Mouse (Mus musculus): Measurements from ENCODE around the gene Htr1f.
"Not testable (repeated sequence)": the region's sequence is repeated elsewhere in the genome, so short reads cannot be mapped to it uniquely, and the experiment has no call there.

Gene Htr1f

DNA sequence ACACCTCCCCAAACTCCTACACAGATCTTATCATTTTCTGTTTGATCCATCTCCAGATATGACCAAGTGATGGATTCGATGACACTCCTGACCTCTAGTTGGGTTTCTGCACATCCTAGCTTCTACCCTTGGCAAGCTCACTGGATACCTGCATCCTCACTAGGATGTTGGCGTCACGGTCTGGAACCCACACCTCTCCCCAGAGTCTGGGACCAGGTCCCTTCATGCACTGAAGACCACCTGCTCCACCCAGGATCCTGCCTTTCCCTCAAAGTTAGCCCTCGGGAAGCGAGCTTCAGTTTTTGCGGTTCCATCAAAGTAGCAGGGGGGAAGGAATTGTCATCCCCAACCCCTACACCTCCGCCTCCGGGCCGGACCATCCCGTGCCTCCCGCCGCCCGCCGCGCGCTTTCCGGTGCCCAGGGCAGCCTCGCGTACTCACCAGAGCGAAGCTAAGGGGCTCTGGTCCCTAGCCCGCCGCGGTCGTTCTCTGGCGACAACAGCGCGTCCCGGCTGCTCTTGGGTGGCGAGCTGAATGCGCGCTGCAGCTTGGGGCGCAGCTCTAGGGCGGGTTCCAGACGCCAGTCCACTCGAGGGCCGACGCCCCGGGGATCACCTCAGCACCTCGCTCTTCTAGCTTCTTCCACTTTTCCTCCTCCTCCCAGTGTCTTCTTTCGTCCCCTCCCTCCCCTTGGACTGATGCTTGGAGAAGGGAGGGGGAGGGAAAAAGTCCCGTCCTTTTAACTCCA, at the start of gene Htr1f:
TSS of gene Htr1f (minus strand) at position 671 of the 748 bp plus-strand sequence.
- no peak for DNase-seq (ENCODE audit: low spot score in 2 of 2)

GRCm38 (mm10) chr16:65139771-65140170, 34.1 kb upstream of the Htr1f start:
- DNase-seq (ENCODE audit: low spot score in 2 of 2) = no peak

DNA sequence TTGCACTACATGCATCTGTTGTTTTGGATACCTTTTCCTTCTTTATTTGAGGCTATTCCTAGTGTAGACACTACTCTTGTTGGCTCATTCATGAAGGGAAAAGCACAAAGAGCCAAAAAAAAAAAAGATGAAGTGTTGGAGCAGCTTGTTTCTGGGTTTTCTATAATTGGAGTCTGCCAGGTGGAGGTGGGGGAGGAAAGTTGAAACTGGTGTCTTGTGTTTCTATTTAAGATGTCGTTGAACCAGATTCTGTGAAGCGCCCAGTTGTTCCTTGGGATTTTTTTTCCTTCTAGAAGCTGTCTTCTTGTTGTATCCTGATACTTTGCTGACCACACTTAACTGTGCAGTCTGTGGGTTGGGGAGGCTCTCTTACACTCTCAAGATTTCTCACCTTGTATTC, 23.7 kb upstream of the Htr1f start:
- DNase-seq (ENCODE audit: low spot score in 2 of 2) = peak; percentile 30 to 49

DNA sequence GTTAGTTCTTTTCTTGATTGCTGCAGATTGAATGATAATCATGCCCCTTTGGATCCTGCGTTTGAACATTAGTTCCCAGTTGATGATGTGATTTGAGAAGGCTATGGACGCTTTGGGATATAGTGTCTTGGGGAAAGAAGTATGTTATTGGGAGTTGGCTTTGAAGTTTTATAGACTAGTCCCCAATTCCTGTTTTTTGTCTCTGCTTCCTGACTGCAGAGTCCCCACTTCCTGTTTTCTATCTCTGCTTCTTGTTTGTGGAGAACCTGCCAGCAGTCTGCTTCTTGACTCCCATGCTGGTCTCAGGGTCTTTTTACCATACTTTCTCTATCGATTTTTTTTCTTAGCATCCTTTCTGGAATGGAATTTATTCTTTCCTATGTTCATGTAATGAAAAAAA, 22.2 kb upstream of the Htr1f start:
- DNase-seq (ENCODE audit: low spot score in 2 of 2) = no peak

- DNase-seq (ENCODE audit: low spot score in 2 of 2) = no peak
These were observed 6.6 kb upstream of the Htr1f start for GRCm38 (mm10) chr16:65112221-65112620.

GRCm38 (mm10) chr16:65093552-65093951, 12.1 kb downstream of the Htr1f start:
- no peak for DNase-seq (ENCODE audit: low spot score in 2 of 2)

DNA sequence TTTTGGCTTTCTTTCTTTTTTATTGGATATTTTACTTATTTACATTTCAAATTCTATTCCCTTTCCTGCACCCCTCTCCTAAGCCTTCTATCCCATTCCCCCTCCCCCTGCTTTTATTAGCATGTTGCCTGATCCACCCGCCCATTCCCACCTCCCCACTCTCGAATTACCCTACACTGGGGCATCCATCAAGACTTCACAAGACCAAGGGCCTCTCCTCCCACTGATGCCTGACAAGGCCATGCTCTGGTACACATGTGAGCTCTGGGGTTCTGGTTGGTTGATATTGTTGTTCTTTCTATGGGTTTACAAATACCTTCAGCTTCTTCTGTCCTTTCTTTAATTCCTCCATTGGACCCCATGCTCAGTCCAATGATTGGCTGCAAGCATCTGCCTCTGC, 22.2 kb downstream of the Htr1f start:
- DNase-seq (ENCODE audit: low spot score in 2 of 2) = no peak

DNA sequence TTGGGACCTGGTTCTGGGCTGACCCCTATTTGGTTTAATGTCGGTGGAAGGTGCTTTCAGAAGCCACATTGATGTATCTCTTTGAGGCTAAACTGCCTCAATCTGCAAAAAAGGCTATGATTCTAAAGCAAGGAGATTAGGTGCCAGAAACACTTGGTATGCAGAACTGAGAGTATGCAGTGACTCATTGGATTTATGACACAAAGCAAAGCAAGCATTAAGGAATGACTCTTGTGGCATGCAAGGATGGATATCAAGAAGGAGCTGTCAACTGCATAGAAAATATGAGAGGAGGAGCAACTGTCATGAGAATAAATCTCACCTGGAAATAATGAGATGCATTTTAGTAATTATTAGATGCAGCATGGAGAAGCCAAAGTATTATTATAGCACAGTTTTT, 35.8 kb downstream of the Htr1f start:
- DNase-seq (ENCODE audit: low spot score in 2 of 2) = no peak

DNA sequence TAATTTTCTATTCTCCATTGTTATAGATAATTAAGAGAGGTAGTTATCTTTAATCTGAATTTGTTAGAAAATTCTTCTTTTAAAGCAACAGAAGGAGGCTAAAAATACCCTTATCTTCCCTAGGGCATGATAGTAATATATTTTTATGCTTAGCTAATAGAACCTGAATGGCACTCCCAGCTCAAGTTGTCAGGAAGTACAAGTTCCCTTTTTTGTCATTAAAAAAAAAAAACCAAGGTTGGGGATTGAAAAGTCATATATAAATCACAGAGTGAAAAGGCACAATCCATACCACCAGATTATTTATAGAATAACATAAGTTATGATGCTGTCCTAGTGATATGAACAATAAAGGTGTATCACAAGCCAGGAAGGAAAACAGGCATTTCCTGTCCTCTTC, 39.4 kb downstream of the Htr1f start:
- DNase-seq (ENCODE audit: low spot score in 2 of 2) = no peak

- DNase-seq (ENCODE audit: low spot score in 2 of 2) = not testable (repeated sequence)
These were observed 67.8 kb downstream of the Htr1f start for GRCm38 (mm10) chr16:65037660-65038425.

DNA sequence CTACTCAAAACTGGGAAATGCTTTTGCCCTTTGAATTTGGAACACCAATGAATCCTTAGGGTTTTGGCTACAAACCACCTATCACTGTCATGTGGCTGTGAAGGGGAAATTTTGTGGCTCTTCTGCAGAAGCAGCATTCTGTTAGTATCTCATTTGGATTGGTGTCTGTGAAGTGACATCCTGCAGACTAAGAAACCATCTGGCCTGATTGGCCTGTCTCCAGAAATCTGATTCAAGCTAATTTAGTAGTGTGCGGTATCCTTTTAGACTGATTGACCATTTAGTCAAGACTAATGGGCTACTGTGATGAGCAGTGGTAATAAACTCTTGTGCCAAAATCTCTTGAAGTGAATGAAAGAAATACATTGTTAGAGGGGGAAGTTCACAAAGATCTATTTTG, 76.0 kb downstream of the Htr1f start:
- peak; percentile 81 to 87 for DNase-seq (ENCODE audit: low spot score in 2 of 2)

GRCm38 (mm10) chr16:65022364-65022763, 83.3 kb downstream of the Htr1f start:
- DNase-seq (ENCODE audit: low spot score in 2 of 2) = no peak

GRCm38 (mm10) chr16:65018710-65019109, 86.9 kb downstream of the Htr1f start:
- DNase-seq (ENCODE audit: low spot score in 2 of 2) = no peak

DNA sequence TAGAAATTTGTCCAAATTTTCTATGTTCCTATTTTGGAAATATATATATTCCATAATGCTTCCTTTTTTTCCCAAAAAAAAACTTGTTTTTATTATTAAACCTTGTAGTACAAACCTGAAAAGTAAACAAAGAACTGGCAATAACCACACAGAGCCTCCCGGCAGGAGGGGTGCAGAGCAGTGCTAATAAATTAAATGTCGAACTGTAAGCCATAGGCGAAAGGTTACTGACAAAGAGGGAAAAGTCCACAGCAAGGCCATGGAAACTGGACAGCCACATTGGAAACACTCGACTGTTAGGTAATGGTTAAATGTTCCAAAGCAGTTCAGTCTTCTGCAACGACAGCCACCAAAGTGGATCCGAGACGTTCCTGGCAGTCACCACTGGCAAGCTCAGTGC, 87.5 kb downstream of the Htr1f start:
- DNase-seq (ENCODE audit: low spot score in 2 of 2) = no peak

DNA sequence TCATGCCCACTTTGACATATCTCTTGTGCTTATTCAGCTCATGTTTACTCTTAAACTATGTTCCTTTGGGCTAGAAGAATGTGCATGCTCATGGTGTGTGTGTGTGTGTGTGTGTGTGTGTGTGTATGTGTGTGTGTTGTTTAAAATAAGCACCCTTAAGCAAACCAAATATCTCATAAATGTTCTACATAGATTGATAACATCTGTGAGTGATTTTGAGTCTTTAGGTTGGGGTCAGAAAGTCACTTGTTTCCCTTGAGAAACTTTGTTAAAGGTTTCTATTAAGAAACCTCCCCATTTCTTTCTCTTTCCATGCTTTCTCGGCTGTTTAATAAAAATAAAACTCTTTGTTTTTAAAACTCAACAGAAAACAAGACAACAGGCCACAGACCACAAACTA, 88.1 kb downstream of the Htr1f start:
- DNase-seq (ENCODE audit: low spot score in 2 of 2) = no peak

DNA sequence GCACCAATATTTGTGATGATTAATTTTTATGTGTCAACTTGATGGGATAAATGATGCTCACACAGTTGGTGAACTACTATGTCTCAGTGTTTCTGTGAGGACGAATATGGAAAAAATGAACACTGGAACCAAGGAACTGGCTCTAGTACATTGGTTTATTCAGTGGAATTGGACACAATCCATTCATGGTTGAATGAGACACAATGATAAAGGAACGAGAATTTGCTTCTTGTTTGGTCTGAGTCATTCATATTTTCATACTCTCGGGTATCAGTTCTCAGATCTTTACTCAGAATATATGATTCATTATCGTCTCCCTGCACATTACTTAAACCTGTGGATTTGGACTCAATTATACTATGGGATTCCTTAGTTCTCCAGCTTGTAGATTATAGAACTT, 90.4 kb downstream of the Htr1f start:
- DNase-seq (ENCODE audit: low spot score in 2 of 2) = no peak

DNA sequence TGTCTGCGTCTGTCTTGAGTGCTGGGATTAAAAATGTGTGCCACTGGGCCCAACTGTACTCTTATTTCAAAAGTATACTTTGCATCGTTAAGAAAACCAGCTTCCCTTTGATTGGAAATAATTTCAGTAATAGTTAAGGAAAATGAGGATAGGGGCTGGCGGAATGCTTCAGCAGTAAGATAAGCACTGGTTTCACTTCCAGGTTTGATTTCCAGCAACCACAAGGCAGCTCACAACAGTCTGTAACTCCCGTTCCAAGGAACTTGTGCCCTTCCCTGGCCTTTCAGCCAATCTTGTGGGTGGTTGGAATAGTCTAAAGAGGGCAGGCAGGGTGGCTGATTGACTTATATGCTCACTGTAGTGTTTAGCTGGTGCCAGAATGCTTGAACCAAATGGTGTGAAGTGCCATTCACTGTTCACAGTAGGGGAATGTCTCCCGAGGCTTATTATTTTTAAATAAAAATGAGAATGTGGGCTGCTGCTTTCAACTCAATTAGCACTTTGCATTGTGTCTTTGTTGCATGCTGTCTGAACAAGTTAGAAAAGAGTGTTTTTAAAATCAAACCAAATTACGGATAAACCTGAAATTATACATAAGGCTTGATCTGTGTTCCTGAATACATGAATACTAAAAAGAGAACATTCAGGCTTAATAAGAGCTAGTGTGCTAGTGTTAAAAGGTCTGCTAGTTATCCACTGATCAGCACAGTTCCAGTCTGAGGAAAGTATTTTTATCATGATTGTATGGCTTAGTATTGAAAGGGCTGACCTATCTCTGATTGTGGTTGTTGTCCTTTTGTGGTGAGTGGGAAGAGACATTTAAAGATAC, 103.4 kb downstream of the Htr1f start:
- DNase-seq (ENCODE audit: low spot score in 2 of 2) = no peak

- no peak for DNase-seq (ENCODE audit: low spot score in 2 of 2)
These were observed 116.3 kb downstream of the Htr1f start for GRCm38 (mm10) chr16:64989279-64989800.

- DNase-seq (ENCODE audit: low spot score in 2 of 2) = no peak
These were observed 118.1 kb downstream of the Htr1f start for GRCm38 (mm10) chr16:64987564-64987963.

DNA sequence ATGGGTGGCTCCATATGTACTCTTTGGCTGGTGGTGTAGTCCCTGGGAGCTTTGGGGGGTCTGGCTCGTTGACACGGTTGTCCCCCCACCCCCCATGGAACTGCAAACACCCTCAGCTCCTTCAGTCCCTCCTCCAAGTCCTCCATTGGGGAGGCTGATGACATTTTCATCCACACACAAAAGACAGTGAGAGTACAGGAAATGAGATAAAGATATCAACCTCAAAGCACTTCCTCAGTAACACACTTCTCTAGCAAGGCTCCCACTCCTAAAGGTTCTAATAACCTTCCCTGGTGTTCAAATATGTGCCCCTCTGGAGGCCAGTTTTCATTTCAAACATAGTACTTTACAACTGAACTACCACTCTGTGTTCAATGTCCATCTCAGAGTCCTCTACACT, 118.6 kb downstream of the Htr1f start:
- DNase-seq (ENCODE audit: low spot score in 2 of 2) = no peak

DNA sequence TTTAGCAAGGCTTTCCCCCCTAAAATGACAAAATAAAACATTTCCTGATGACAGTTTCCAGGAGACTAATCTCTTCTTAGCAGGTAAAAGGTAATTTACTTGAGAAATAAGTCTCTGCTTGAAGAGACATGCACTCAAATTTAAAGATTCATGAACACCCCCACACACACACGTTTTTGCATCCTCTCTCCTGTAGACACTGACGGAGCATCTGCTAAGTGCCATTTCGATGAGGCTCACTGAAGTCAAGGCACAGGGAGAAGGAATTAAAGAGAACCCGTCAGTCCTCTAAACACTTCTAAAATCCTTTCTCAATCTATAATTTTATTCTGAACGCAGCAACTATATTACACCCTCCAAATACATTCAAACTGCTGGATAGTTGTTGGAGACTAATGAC, 131.0 kb downstream of the Htr1f start:
- no peak for DNase-seq (ENCODE audit: low spot score in 2 of 2)
